Mouse (Mus musculus) liver, embryonic 11.5 days (tissue): ENCODE results near the gene Fut1. TPM values are rescaled to one million over a fixed set of nuclear protein-coding genes. Genes with fewer than 3 reads are reported as not detected.
A peak's percentile ranks its signal among the peaks of the same experiment; 100 is the strongest.

Experiments
- ATAC-seq: fragments of 200-750 bp; cut with Nextera tagmentation; replicated peaks from 2 replicates; pipeline ENCODE4 v1.8.0; 2017; ENCODE audit warnings: moderate number of reproducible peaks, mild to moderate bottlenecking, moderate TSS enrichment, moderate library complexity; ENCODE audit not compliant: low FRiP score
- DNase-seq: peaks from one replicate; pipeline ENCODE4 v3.0.0-alpha.2; 2017; ENCODE audit warnings: low spot score
- H3K27ac ChIP-seq: fragments of 300-500 bp; sonication (generic); 2 replicates; pipeline ENCODE4 v1.5.1; 2014; ENCODE audit warnings: mild to moderate bottlenecking, low read depth, low read length, control low read depth
- H3K27me3 ChIP-seq: fragments of 300-500 bp; sonication (generic); replicated peaks from 2 replicates; pipeline ENCODE4 v1.6.1; 2014; ENCODE audit warnings: low read length, mixed read lengths; ENCODE audit not compliant: control insufficient read depth, insufficient read depth
- H3K36me3 ChIP-seq: fragments of 300-500 bp; sonication (generic); 2 replicates; pipeline ENCODE4 v1.6.1; 2014; ENCODE audit warnings: mild to moderate bottlenecking, low read length, moderate library complexity, mixed read lengths; ENCODE audit not compliant: control insufficient read depth, insufficient read depth
- H3K4me1 ChIP-seq: fragments of 300-500 bp; sonication (generic); replicated peaks from 2 replicates; pipeline ENCODE4 v1.6.1; 2014; ENCODE audit warnings: low read length, mixed read lengths; ENCODE audit not compliant: control insufficient read depth, insufficient read depth
- H3K4me2 ChIP-seq: fragments of 300-500 bp; sonication (generic); 2 replicates; pipeline ENCODE4 v1.6.1; 2014; ENCODE audit warnings: mild to moderate bottlenecking, control low read depth, moderate library complexity
- H3K4me3 ChIP-seq: fragments of 300-500 bp; sonication (generic); 2 replicates; pipeline ENCODE4 v1.5.1; 2014; ENCODE audit warnings: low read depth, low read length, control low read depth
- H3K9ac ChIP-seq: fragments of 300-500 bp; sonication (generic); 2 replicates; pipeline ENCODE4 v1.6.1; 2014; ENCODE audit warnings: low read depth, low read length, control low read depth
- H3K9me3 ChIP-seq: fragments of 300-500 bp; sonication (generic); 2 replicates; pipeline ENCODE4 v1.6.1; 2016; ENCODE audit warnings: low read length, inconsistent platforms, mixed read lengths; ENCODE audit not compliant: control insufficient read depth
- WGBS: fragments of 180-500 bp; shearing (Covaris S2); extraction: QIAGEN DNeasy Blood & Tissue Kit; methylation state at CpG from one replicate; pipeline ENCODE4 v1.1.7; 2014; 5-methylcytosine and 5-hydroxymethylcytosine counted together
- polyA plus RNA-seq: library from polyadenylated mRNA; unstranded; fragments of >200 nt; fragmentation: Nextera tagmentation; extraction: Ambion mirVana; gene quantifications from 2 replicates; pipeline ENCODE4 v1.2.1, GENCODE M21; 2014

Fut1 gene
- polyA plus RNA-seq, 1 experiment from 2014 or later: not detected

DNA sequence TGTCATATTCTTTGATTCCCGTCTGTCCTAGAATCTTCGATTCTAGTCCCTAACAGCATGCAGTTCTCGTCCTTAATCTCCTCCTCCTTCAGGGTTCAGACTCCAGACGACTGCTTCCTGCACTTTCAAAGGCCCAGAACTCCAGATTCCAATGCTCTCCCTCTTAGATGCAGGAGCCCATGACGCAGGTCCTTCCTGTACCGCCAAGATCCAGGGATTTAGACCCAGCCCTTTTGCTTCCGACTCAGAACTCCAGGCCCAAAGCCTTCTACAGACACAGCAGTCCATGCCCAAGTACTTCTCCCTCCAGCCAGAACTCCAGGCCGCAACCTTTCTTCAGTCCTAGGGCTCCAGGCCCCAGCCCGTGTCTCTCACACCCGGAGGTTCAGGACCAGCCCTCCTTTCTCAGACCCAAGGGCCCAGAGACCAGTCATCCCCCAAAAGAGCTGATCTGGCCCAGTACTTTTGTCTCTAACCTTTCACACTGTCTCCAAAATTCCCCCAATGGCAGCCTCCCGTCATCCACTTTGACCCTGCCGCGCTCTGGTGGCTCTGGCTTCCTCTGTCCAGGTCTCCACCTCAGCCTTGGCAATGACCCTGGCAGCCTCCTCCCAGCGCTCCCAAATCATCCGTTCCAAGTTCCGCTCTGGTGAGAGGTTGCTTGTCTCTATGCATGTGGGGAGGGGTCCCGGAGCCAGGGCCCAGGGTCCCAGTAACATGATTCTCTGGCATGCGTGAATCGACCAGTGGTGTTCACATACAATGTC lies 23.3 kb downstream of the Fut1 start:
- peaks cover 6% of the 10 kb centered on the region; the same call in 1 of the 2 replicates for H3K36me3 ChIP-seq
- peaks cover 4% of the 10 kb centered on the region; the same call in 1 of the 2 replicates for H3K27me3 ChIP-seq
- DNase-seq: no peak
- H3K27ac ChIP-seq: no peak overlapping the region
- H3K4me3 ChIP-seq: no peak overlapping the region
- no peaks in the 10 kb centered on the region for H3K9me3 ChIP-seq
- no peak overlapping the region for H3K9ac ChIP-seq
- H3K4me2 ChIP-seq: no peak overlapping the region
- ATAC-seq: no peak
- H3K4me1 ChIP-seq: peaks cover 14% of the 10 kb centered on the region; the same call in 1 of the 2 replicates
- WGBS: 77% methylated on average over 19 of the region's 19 CpGs

GRCm38 (mm10) chr7:45641391-45642040 lies 24.4 kb downstream of the Fut1 start:
- DNase-seq: no peak
- 64% methylated on average over 17 of the region's 17 CpGs for WGBS
- no peak overlapping the region for H3K27ac ChIP-seq

GRCm38 (mm10) chr7:45642083-45642482 lies 25.0 kb downstream of the Fut1 start:
- ATAC-seq: no peak
- no peaks in the 10 kb centered on the region for H3K9me3 ChIP-seq
- no peak overlapping the region; the same call in 1 of the 2 replicates for H3K4me2 ChIP-seq
- no peak overlapping the region for H3K9ac ChIP-seq
- no peak for DNase-seq
- H3K36me3 ChIP-seq: no peaks in the 10 kb centered on the region
- peaks cover 14% of the 10 kb centered on the region; the same call in 1 of the 2 replicates for H3K4me1 ChIP-seq
- peaks cover 4% of the 10 kb centered on the region; the same call in 1 of the 2 replicates for H3K27me3 ChIP-seq
- 75% methylated on average over 5 of the region's 5 CpGs for WGBS
- no peak overlapping the region for H3K4me3 ChIP-seq
- no peak overlapping the region for H3K27ac ChIP-seq

More at GRCm38 (mm10) chr7:45641391-45642040, 24.4 kb downstream of the Fut1 start:
- Histone ChIP-seq H3K4me3 (no peak overlapping the region), H3K36me3 (peaks cover 3% of the 10 kb centered on the region; the same call in 1 of the 2 replicates), H3K4me2 (peak overlapping the region; percentile 5; the same call in 1 of the 2 replicates), H3K9ac (no peak overlapping the region), H3K9me3 (no peaks in the 10 kb centered on the region), H3K4me1 (peaks cover 14% of the 10 kb centered on the region; the same call in 1 of the 2 replicates), H3K27me3 (peaks cover 4% of the 10 kb centered on the region; the same call in 1 of the 2 replicates)
- no peak for ATAC-seq

DNA sequence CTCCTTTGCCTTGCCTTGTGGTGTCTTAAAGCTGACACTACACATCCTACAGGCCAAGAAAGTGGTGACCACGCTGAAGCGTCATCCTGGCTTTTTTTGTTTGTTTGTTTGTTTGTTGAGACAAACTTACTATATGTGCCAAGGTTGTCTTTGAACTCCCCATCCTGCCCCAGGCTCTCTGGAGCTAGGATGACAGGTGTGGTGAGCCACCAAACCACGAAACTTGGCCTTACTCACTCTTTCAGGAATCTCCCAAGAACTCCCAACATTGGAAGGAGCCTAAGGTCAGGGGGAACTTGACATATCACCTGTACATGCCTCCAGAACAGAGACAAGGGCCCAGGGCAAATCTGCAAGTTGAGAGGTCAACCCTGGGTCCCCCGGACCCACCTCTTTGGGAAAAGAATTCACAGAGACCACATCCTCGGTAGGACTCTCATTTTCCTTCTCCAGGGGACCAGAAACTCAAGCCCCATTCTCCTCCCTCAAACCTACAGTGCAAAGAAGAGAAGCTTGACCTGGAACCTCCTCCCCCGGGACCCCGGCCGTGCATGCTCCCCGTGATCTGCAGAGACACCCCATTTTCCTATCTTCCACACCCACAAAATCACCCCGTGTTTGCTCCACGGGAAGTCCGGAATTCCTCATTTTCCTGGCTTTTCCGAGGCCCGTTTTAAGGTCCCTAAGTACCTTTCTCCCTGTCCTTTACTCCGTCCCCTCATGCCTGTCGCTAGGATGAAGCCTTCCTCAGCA lies 25.6 kb downstream of the Fut1 start:
- Histone ChIP-seq H3K9ac (peak overlapping the region; percentile 64), H3K4me1 (peaks cover 14% of the 10 kb centered on the region; the same call in 1 of the 2 replicates), H3K4me2 (peak overlapping the region; percentile 84), H3K4me3 (peak overlapping the region; percentile 52), H3K36me3 (no peaks in the 10 kb centered on the region), H3K27ac (peak overlapping the region; percentile 53; the same call in 1 of the 2 replicates), H3K27me3 (peaks cover 4% of the 10 kb centered on the region; the same call in 1 of the 2 replicates), H3K9me3 (no peaks in the 10 kb centered on the region)
- DNase-seq (no peak), ATAC-seq (no peak)
- 49% methylated on average over 16 of the region's 16 CpGs for WGBS

DNA sequence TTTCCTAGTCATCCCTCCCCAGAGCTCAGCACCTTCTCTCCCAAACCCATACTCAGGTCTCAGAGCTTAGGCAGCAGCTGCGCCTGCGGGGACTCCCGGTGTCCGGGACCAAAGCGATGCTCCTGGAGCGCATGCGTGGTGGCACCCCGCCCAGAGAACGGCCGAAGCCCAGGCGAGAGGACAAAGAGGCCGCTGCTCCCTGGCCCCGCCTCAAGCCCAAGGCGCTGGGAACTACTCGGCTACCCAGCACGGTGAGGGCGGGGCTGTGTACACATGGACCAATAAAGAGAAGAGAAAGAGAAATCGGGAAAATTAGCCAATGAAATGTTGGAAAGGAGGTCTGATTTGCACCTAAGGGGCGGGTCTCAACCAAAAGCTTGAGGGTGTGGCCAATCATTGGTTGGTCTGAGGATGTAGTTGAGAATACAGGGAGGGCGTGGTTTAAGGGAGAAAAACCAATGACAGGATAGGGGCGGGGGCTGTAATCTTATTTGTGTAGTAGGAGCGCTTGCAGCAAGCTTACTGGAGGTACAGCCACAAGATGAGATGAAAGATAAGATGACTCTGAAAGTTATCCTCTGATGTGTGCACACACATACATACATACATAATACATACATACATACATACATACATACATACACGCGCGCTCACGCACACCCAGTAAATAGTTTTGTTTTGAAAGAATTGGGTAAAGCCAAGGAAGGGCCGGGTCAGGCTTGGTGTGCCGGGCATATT lies 26.5 kb downstream of the Fut1 start:
- H3K27me3 ChIP-seq: peaks cover 4% of the 10 kb centered on the region; the same call in 1 of the 2 replicates
- 3% methylated on average over 28 of the region's 28 CpGs for WGBS
- no peaks in the 10 kb centered on the region for H3K36me3 ChIP-seq
- peaks cover 12% of the 10 kb centered on the region; the same call in 1 of the 2 replicates for H3K4me1 ChIP-seq
- ATAC-seq: peak; percentile 88
- no peaks in the 10 kb centered on the region for H3K9me3 ChIP-seq
- peak overlapping the region; percentile 84 for H3K4me2 ChIP-seq
- peak overlapping the region; percentile 64 for H3K9ac ChIP-seq
- peak overlapping the region; percentile 46; the same call in 1 of the 2 replicates for H3K27ac ChIP-seq
- peak overlapping the region; percentile 52 for H3K4me3 ChIP-seq
- DNase-seq: peak; percentile 89

GRCm38 (mm10) chr7:45644183-45644582 lies 27.1 kb downstream of the Fut1 start:
- Histone ChIP-seq H3K4me1 (peaks cover 12% of the 10 kb centered on the region; the same call in 1 of the 2 replicates), H3K4me2 (peak overlapping the region; percentile 84), H3K36me3 (no peaks in the 10 kb centered on the region), H3K27me3 (peaks cover 4% of the 10 kb centered on the region; the same call in 1 of the 2 replicates), H3K27ac (peak overlapping the region; percentile 46; the same call in 1 of the 2 replicates), H3K9me3 (no peaks in the 10 kb centered on the region), H3K4me3 (peak overlapping the region; percentile 52), H3K9ac (0 out of 2 replicates have a peak overlapping the region, but pooled peaks have one; percentile 12)
- WGBS: 7% methylated on average over 18 of the region's 18 CpGs
- no peak for DNase-seq
- ATAC-seq: no peak

- Histone ChIP-seq H3K27ac (no peak overlapping the region), H3K9me3 (no peaks in the 10 kb centered on the region), H3K27me3 (peaks cover 4% of the 10 kb centered on the region; the same call in 1 of the 2 replicates), H3K4me3 (no peak overlapping the region), H3K36me3 (no peaks in the 10 kb centered on the region), H3K4me2 (peak overlapping the region; percentile 84), H3K9ac (no peak overlapping the region), H3K4me1 (peaks cover 12% of the 10 kb centered on the region; the same call in 1 of the 2 replicates)
- no peak for ATAC-seq
- WGBS: 62% methylated on average over 6 of the region's 6 CpGs
- DNase-seq: no peak
Measured at GRCm38 (mm10) chr7:45644872-45645590, 27.9 kb downstream of the Fut1 start.
